ENCODE assay signal across 12 mouse cellular contexts in genomic region chr12:83112901-83113628, GRCm38 (mm10).
DNase-seq lines count a peak whose midpoint lies in the region; ATAC-seq lines count a peak whose summit lies in the region.
"Had no signal": no experiment of that assay in that cellular context is flagged by ENCODE, and none has a peak within 500 bp of the region (broad histone marks: within the 10 kb centered on the region; RNA-seq: fewer than 3 reads in every experiment).

No protein-coding gene starts in this region.

- peak overlapping the region; percentile 45; the same call in 1 of the 2 replicates for H3K9ac ChIP-seq in liver, embryonic 15.5 days
- H3K9ac ChIP-seq: embryonic facial prominence, embryonic 15.5 days; lung, embryonic 14.5 days had no signal

- H3K36me3 ChIP-seq in megakaryocyte, embryonic 14.5 days (replicated peaks; ENCODE audit: low read length), result no peaks in the 10 kb centered on the region
- H3K36me3 ChIP-seq in liver, embryonic 15.5 days (replicated peaks), result no peaks in the 10 kb centered on the region
- H3K36me3 ChIP-seq: embryonic facial prominence, embryonic 15.5 days had no signal

- no peaks in the 10 kb centered on the region for H3K9me3 ChIP-seq in megakaryocyte, embryonic 14.5 days
- no peaks in the 10 kb centered on the region for H3K9me3 ChIP-seq in liver, embryonic 15.5 days (replicated peaks)
- H3K9me3 ChIP-seq: embryonic facial prominence, embryonic 15.5 days had no signal

- no peak for ATAC-seq in cerebellum, adult (ENCODE audit: insufficient number of reproducible peaks, low FRiP score, low TSS enrichment)
- ATAC-seq in megakaryocyte, adult 5-6 weeks (ENCODE audit: poor library complexity, severe bottlenecking), result no peak
- ATAC-seq in liver, embryonic 15.5 days (ENCODE audit: insufficient read depth), result peak; percentile 92

- peak overlapping the region; percentile 67 for H3K4me2 ChIP-seq in liver, embryonic 15.5 days
- H3K4me2 ChIP-seq: embryonic facial prominence, embryonic 15.5 days; lung, embryonic 14.5 days had no signal

- H3K4me3 ChIP-seq in megakaryocyte, embryonic 14.5 days (replicated peaks), result peak overlapping the region; percentile 31
- peak overlapping the region; percentile 9; the same call in 1 of the 2 replicates for H3K4me3 ChIP-seq in liver, embryonic 15.5 days (replicated peaks)
- H3K4me3 ChIP-seq: embryonic facial prominence, embryonic 15.5 days; myocyte had no signal

- DNase-seq in cerebellum, postnatal 25 days, result peak; percentile 36 to 41
- DNase-seq in spleen, postnatal 36 days (ENCODE audit: low spot score in 2 of 2), result peak; percentile 37 to 56
- no peak for DNase-seq in embryo, embryonic 9.5 days (ENCODE audit: extremely low spot score)
- no peak for DNase-seq in adrenal gland, adult 8-10 months
- DNase-seq: thymus, adult 18-20 months had no signal

- WGBS in liver, embryonic 15.5 days (ENCODE audit: insufficient replicate concordance), result 20% methylated on average over 6 of the region's 6 CpGs

- H3K4me1 ChIP-seq in megakaryocyte, embryonic 14.5 days, result peaks cover 31% of the 10 kb centered on the region
- H3K4me1 ChIP-seq in liver, embryonic 15.5 days (replicated peaks), result peaks cover 41% of the 10 kb centered on the region
- H3K4me1 ChIP-seq: embryonic facial prominence, embryonic 15.5 days had no signal

- H3K27me3 ChIP-seq in megakaryocyte, embryonic 14.5 days (replicated peaks), result peaks cover 20% of the 10 kb centered on the region
- H3K27me3 ChIP-seq in liver, embryonic 15.5 days, result no peaks in the 10 kb centered on the region
- H3K27me3 ChIP-seq: embryonic facial prominence, embryonic 15.5 days had no signal

- H3K27ac ChIP-seq in liver, embryonic 15.5 days (replicated peaks), result peak overlapping the region; percentile 87
- H3K27ac ChIP-seq: embryonic facial prominence, embryonic 15.5 days had no signal

Comparison
In these comparisons a context has a peak if more than half of its experiments do, and no peak if none do; other contexts are left out.
1. DNase-seq: peak in cerebellum, postnatal 25 days (2 of 2) and spleen, postnatal 36 days (2 of 2); none in embryo, embryonic 9.5 days (single experiment) and adrenal gland, adult 8-10 months (single experiment).